Mouse (Mus musculus): Measurements from ENCODE around the gene Ltv1.

- TF ChIP-seq POLR2A (IDR thresholded peaks at IDR 0.05; ENCODE audit: low read depth, low read length) (no peak), CTCF (IDR thresholded peaks at IDR 0.05; ENCODE audit: extremely low read depth, insufficient read depth, insufficient read length, insufficient replicate concordance) (no peak)
Observed at GRCm38 (mm10) chr10:13150435-13150834, 42.5 kb downstream of the Ltv1 start.

Measured in spleen, adult 2 months (tissue).